Mouse (Mus musculus): ENCODE data around the gene Rbfox1.

- TF ChIP-seq CTCF (IDR thresholded peaks at IDR 0.05; ENCODE audit: control insufficient read depth, insufficient read depth, low read length): no peak
- TF ChIP-seq POLR2A (IDR thresholded peaks at IDR 0.05; ENCODE audit: borderline replicate concordance, control insufficient read depth, low read depth, low read length): no peak
Observed at GRCm38 (mm10) chr16:5864350-5864749, 20.8 kb upstream of the Rbfox1 start.

Measured in bone marrow, adult 2 months (tissue).